Mouse (Mus musculus) testis, adult 2 months (tissue): ENCODE measurements around the gene Gm5108. TPM values are rescaled to one million over a fixed set of nuclear protein-coding genes. Genes with fewer than 3 reads are reported as not detected.

Experiments
- H3K27ac ChIP-seq: fragments of 200-500 bp; 2 replicates; pipeline ENCODE4 v1.5.1; 2012; ENCODE audit warnings: low read depth, low read length; ENCODE audit not compliant: control insufficient read depth, insufficient read depth
- H3K27me3 ChIP-seq: fragments of 200-500 bp; 2 replicates; pipeline ENCODE4 v1.6.1; 2012; ENCODE audit warnings: mild to moderate bottlenecking, low read length, moderate library complexity; ENCODE audit not compliant: control insufficient read depth, insufficient read depth
- H3K36me3 ChIP-seq: fragments of 200-500 bp; 2 replicates; pipeline ENCODE4 v1.6.1; 2012; ENCODE audit warnings: mild to moderate bottlenecking, low read length; ENCODE audit not compliant: control insufficient read depth, insufficient read depth
- H3K4me1 ChIP-seq: fragments of 200-500 bp; 2 replicates; pipeline ENCODE4 v1.6.1; 2012; ENCODE audit warnings: low read length; ENCODE audit not compliant: control insufficient read depth, insufficient read depth
- H3K4me3 ChIP-seq: fragments of 200-500 bp; 2 replicates; pipeline ENCODE4 v1.5.1; 2012; ENCODE audit warnings: low read depth, mild to moderate bottlenecking, low read length, moderate library complexity, mixed read lengths; ENCODE audit not compliant: control insufficient read depth
- CTCF ChIP-seq: fragments of 200-500 bp; IDR thresholded peaks from 2 replicates; pipeline ENCODE4 v1.5.1; 2012; ENCODE audit warnings: low read depth, mild to moderate bottlenecking, inconsistent platforms, low read length, moderate library complexity; ENCODE audit not compliant: control insufficient read depth, insufficient read depth, insufficient replicate concordance
- POLR2A ChIP-seq: fragments of 200-500 bp; IDR thresholded peaks from 2 replicates; pipeline ENCODE4 v1.6.1; 2012; ENCODE audit warnings: low read depth, mild to moderate bottlenecking, inconsistent platforms, low read length, moderate library complexity; ENCODE audit not compliant: control insufficient read depth
- polyA plus RNA-seq: library from polyadenylated mRNA; depleted of rRNA; stranded (reverse); fragments of >200 nt; gene quantifications from 2 replicates; pipeline ENCODE4 v1.2.3, GENCODE M21; 2012; rRNA removed

Gm5108 gene
- polyA plus RNA-seq, 1 experiment, result 3.4 TPM

GRCm38 (mm10) chr5:68002611-68003010 is 61.1 kb downstream of the Gm5108 start:
- H3K36me3 ChIP-seq, result no peaks in the 10 kb centered on the region
- no peak overlapping the region for H3K4me3 ChIP-seq
- no peak for TF ChIP-seq POLR2A
- TF ChIP-seq CTCF, result no peak
- H3K27ac ChIP-seq, result no peak overlapping the region
- no peaks in the 10 kb centered on the region for H3K4me1 ChIP-seq
- H3K27me3 ChIP-seq, result no peaks in the 10 kb centered on the region

- H3K4me1 ChIP-seq, result no peaks in the 10 kb centered on the region
- no peaks in the 10 kb centered on the region for H3K27me3 ChIP-seq
- no peak overlapping the region for H3K27ac ChIP-seq
- TF ChIP-seq CTCF, result no peak
- TF ChIP-seq POLR2A, result no peak
- H3K4me3 ChIP-seq, result no peak overlapping the region
- no peaks in the 10 kb centered on the region for H3K36me3 ChIP-seq
Measured at GRCm38 (mm10) chr5:68003904-68004303, 62.4 kb downstream of the Gm5108 start.

DNA sequence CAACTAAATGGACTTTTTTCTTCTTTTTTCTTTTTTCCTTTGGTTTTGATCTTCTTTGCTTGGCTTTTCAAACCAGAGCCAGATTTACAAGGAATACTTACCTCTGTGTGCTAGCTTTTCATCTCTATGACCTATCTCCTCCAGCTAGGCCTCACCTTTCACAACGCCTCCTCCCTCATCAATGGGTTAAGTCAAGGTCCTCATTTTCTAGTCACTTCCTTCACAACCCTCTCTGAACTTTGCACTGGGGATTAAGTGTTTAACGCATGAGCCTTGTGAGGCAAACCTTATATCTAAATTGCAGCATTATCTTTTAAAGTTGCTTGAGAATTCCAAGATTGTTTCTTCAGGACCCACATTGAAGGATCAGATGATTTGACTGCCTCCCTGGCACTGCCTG is 63.0 kb downstream of the Gm5108 start:
- Histone ChIP-seq H3K27me3 (no peaks in the 10 kb centered on the region), H3K27ac (no peak overlapping the region), H3K4me1 (no peaks in the 10 kb centered on the region), H3K4me3 (no peak overlapping the region), H3K36me3 (no peaks in the 10 kb centered on the region)
- TF ChIP-seq CTCF, result no peak
- no peak for TF ChIP-seq POLR2A

- H3K4me1 ChIP-seq, result no peaks in the 10 kb centered on the region
- no peaks in the 10 kb centered on the region for H3K27me3 ChIP-seq
- H3K36me3 ChIP-seq, result no peaks in the 10 kb centered on the region
- H3K27ac ChIP-seq, result no peak overlapping the region
- TF ChIP-seq CTCF (no peak), POLR2A (no peak)
- no peak overlapping the region for H3K4me3 ChIP-seq
Measured at GRCm38 (mm10) chr5:68007074-68007473, 65.6 kb downstream of the Gm5108 start.

- no peak overlapping the region for H3K4me3 ChIP-seq
- no peaks in the 10 kb centered on the region for H3K36me3 ChIP-seq
- no peak overlapping the region for H3K27ac ChIP-seq
- no peaks in the 10 kb centered on the region for H3K4me1 ChIP-seq
- TF ChIP-seq POLR2A, result no peak
- TF ChIP-seq CTCF, result no peak
- no peaks in the 10 kb centered on the region for H3K27me3 ChIP-seq
Measured at GRCm38 (mm10) chr5:68011569-68011968, 70.1 kb downstream of the Gm5108 start.

DNA sequence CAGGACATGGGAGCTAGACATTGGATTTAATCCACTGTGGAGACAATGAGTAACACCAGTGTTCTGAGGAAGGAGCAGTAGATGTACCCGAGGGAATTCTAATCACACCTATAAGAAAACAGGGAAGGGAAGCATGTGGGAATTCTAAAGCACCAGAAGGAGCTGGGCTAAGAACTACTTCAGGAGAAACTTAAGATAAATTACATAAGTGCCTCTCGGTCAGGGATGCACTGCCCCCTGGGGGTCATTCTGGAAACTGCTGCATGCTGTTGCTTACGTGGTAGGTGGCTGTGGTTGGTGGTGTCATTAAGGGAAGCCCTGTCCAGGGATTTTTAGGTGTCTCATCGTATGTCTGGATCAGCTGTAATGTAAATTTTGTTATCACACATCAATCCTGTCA is 71.1 kb downstream of the Gm5108 start:
- TF ChIP-seq POLR2A (no peak), CTCF (peak; percentile 80; the same call in 1 of the 2 replicates)
- Histone ChIP-seq H3K36me3 (no peaks in the 10 kb centered on the region), H3K4me1 (no peaks in the 10 kb centered on the region), H3K27ac (no peak overlapping the region), H3K4me3 (no peak overlapping the region), H3K27me3 (no peaks in the 10 kb centered on the region)

GRCm38 (mm10) chr5:68020870-68021269 is 79.4 kb downstream of the Gm5108 start:
- H3K4me1 ChIP-seq, result no peaks in the 10 kb centered on the region
- H3K4me3 ChIP-seq, result no peak overlapping the region
- TF ChIP-seq CTCF (no peak), POLR2A (no peak)
- H3K27me3 ChIP-seq, result no peaks in the 10 kb centered on the region
- H3K36me3 ChIP-seq, result no peaks in the 10 kb centered on the region
- no peak overlapping the region for H3K27ac ChIP-seq

Other genes with a start within 250 kb of the Gm5108 start
- 2.4 and 2.5 TPM in 2 replicates for gene Atp8a1, start 94.2 kb upstream of the Gm5108 start, polyA plus RNA-seq
- not detected in 2 replicates for gene Gm21905, start 4.8 kb downstream of the Gm5108 start, polyA plus RNA-seq
- gene Grxcr1, start 90.2 kb downstream of the Gm5108 start, polyA plus RNA-seq, result not detected in 2 replicates